Mouse (Mus musculus): ENCODE measurements around the gene Wbp2. TPM values are rescaled to one million over a fixed set of nuclear protein-coding genes. Genes with fewer than 3 reads are reported as not detected.

Wbp2 gene
- polyA plus RNA-seq, 1 experiment from 2014 or later: 63.3 TPM

DNA sequence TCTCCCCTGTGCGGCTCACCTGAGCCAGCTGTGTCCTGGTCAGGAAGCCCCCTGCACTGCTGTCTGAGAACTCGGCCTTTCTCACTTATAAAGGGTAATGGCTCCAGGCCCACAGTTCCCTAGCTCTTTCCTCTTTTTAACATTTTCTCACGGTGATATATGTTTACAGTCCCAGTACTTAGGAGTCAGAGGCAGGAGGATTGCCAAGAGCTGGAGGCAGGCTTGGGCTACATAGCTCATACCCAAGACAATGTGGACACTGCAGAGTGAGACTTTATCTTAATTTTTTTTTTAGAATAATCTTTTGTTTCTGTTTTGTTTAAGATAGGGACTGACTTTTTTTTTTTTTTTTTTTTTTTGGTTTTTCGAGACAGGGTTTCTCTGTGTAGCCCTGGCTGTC is 15.7 kb upstream of the Wbp2 start:
- H3K4me2 ChIP-seq (ENCODE audit: low read depth, low read length): peak overlapping the region; percentile 20
- DNase-seq (no peak), ATAC-seq (no peak)
- H3K9ac ChIP-seq (replicated peaks): peak overlapping the region; percentile 38; the same call in 1 of the 2 replicates
- no peak overlapping the region for H3K4me3 ChIP-seq (ENCODE audit: low read depth, low read length)
- H3K4me1 ChIP-seq (ENCODE audit: insufficient read depth): peaks cover 58% of the 10 kb centered on the region
- peak overlapping the region; percentile 62 for H3K27ac ChIP-seq (ENCODE audit: low read depth)
- 44% methylated on average over 3 of the region's 4 CpGs for WGBS (ENCODE audit: insufficient replicate concordance)
- H3K9me3 ChIP-seq (ENCODE audit: low read length): no peaks in the 10 kb centered on the region
- H3K27me3 ChIP-seq (ENCODE audit: insufficient read depth, low read length): peaks cover 3% of the 10 kb centered on the region; the same call in 1 of the 2 replicates
- 0 out of 2 replicates have a peak, but pooled peaks cover 2% of the 10 kb centered on the region for H3K36me3 ChIP-seq (replicated peaks; ENCODE audit: insufficient read depth, low read length)
- no peak for TF ChIP-seq EP300 (IDR thresholded peaks at IDR 0.05; ENCODE audit: low read depth)
- TF ChIP-seq CTCF (IDR thresholded peaks at IDR 0.05; ENCODE audit: low read depth): no peak

DNA sequence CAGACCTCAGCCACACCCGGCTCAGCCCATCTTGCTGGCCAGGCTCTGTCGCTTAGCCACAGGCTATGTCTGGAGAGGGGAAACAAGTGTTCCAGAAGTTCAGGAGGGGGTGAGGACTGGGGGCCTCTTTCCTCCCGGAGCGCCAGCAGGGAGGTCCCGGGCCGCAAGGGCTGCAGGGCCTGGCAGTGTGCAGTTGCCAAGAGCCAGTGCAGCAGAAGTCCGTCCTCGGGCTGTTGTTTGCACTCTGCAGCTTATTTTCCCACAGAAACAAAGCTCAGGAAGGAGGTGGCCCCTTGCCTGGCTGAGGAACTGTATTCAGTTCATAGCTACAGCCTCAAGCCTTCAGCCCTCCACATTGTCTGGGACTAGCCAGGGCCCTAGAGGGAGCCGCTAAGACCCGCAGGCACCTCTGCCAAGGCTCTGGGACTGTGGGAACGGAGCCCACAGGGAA is 15.2 kb upstream of the Wbp2 start:
- H3K4me1 ChIP-seq (ENCODE audit: insufficient read depth): peaks cover 52% of the 10 kb centered on the region
- peak overlapping the region; percentile 20 for H3K4me2 ChIP-seq (ENCODE audit: low read depth, low read length)
- WGBS (ENCODE audit: insufficient replicate concordance): 25% methylated on average over 11 of the region's 11 CpGs
- 0 out of 2 replicates have a peak, but pooled peaks cover 2% of the 10 kb centered on the region for H3K36me3 ChIP-seq (replicated peaks; ENCODE audit: insufficient read depth, low read length)
- H3K27ac ChIP-seq (ENCODE audit: low read depth): peak overlapping the region; percentile 62
- H3K9ac ChIP-seq (replicated peaks): peak overlapping the region; percentile 38
- ATAC-seq (no peak), DNase-seq (no peak)
- H3K9me3 ChIP-seq (ENCODE audit: low read length): no peaks in the 10 kb centered on the region; the same call in 1 of the 2 replicates
- no peak for TF ChIP-seq CTCF (IDR thresholded peaks at IDR 0.05; ENCODE audit: low read depth)
- TF ChIP-seq EP300 (IDR thresholded peaks at IDR 0.05; ENCODE audit: low read depth): no peak
- H3K27me3 ChIP-seq (ENCODE audit: insufficient read depth, low read length): no peaks in the 10 kb centered on the region
- no peak overlapping the region for H3K4me3 ChIP-seq (ENCODE audit: low read depth, low read length)

DNA sequence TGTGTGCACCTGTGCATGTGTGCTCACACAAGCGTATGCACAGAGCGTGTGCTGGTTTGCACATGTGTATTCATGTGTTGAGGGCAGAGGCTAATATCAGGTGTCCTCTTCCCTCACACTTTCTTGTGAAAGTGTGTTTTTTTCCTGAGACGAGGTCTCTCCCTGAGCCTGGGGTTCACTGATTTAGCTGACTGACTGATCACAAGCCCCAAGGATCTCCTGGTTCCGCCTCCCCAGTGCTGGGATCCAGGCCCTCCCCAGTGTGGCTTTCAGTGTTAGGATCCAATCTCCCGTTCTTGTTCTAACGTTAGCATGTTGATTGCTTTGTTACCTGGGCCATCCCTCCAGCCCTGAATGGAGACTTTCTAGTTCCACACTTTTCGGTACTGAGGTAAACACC is 14.0 kb upstream of the Wbp2 start:
- H3K4me1 ChIP-seq (ENCODE audit: insufficient read depth): peaks cover 45% of the 10 kb centered on the region
- H3K27me3 ChIP-seq (ENCODE audit: insufficient read depth, low read length): no peaks in the 10 kb centered on the region
- no peak overlapping the region for H3K4me2 ChIP-seq (ENCODE audit: low read depth, low read length)
- H3K4me3 ChIP-seq (ENCODE audit: low read depth, low read length): no peak overlapping the region
- no peak for DNase-seq
- H3K27ac ChIP-seq (ENCODE audit: low read depth): no peak overlapping the region
- H3K9ac ChIP-seq (replicated peaks): no peak overlapping the region
- H3K36me3 ChIP-seq (replicated peaks; ENCODE audit: insufficient read depth, low read length): no peaks in the 10 kb centered on the region
- peaks cover 3% of the 10 kb centered on the region for H3K9me3 ChIP-seq (ENCODE audit: low read length)
- no peak for TF ChIP-seq CTCF (IDR thresholded peaks at IDR 0.05; ENCODE audit: low read depth)
- TF ChIP-seq EP300 (IDR thresholded peaks at IDR 0.05; ENCODE audit: low read depth): no peak
- no peak for ATAC-seq
- WGBS (ENCODE audit: insufficient replicate concordance): 74% methylated on average over 7 of the region's 7 CpGs

DNA sequence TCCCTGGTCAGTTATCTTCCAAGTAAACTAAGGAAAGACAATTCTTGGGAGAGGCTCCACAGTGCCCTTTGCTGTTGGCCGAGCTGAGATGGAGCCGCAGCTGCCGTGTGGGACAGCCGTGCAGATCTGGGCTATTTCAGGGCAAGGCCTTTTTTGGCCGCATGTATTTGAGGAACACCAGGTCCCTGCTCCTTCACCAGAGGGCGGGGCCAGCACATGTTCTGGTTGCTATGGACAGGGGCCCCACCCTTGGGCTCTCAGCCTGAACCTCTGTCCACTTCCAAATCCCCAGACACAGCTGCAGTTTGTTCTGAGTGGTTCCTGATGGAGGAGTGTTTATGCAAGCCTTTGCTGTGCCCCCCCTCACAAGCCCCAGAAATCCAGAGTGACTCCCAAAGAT is 13.6 kb upstream of the Wbp2 start:
- 58% methylated on average over 6 of the region's 6 CpGs for WGBS (ENCODE audit: insufficient replicate concordance)
- DNase-seq (peak; percentile 53), ATAC-seq (peak; percentile 26; the same call in 1 of the 2 replicates)
- no peaks in the 10 kb centered on the region for H3K36me3 ChIP-seq (replicated peaks; ENCODE audit: insufficient read depth, low read length)
- no peak overlapping the region for H3K4me3 ChIP-seq (ENCODE audit: low read depth, low read length)
- no peak overlapping the region for H3K4me2 ChIP-seq (ENCODE audit: low read depth, low read length)
- peaks cover 3% of the 10 kb centered on the region for H3K9me3 ChIP-seq (ENCODE audit: low read length)
- peaks cover 45% of the 10 kb centered on the region for H3K4me1 ChIP-seq (ENCODE audit: insufficient read depth)
- no peak overlapping the region for H3K9ac ChIP-seq (replicated peaks)
- H3K27ac ChIP-seq (ENCODE audit: low read depth): no peak overlapping the region
- H3K27me3 ChIP-seq (ENCODE audit: insufficient read depth, low read length): no peaks in the 10 kb centered on the region
- TF ChIP-seq EP300 (IDR thresholded peaks at IDR 0.05; ENCODE audit: low read depth) (no peak), CTCF (IDR thresholded peaks at IDR 0.05; ENCODE audit: low read depth) (no peak)

DNA sequence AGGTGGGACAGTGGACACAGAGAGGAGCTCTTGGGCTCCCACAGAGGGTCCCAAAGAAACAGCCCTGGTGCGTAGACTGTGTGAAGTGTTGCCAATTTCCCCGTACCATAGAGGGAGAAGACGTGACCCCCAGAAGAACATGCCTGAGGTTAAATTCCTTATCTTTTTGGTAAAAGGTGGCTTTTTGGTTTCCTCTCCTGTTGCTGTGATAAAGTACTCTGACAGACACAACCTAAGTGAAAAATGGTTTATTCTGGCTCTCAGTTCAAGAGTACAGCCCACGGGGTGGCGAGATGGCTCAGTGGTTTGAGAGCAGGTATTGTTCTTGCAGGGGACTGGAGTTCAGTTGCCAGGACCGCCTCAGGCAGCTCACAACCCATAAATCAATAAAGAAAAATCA is 12.7 kb upstream of the Wbp2 start:
- Histone ChIP-seq H3K4me1 (ENCODE audit: insufficient read depth) (peaks cover 43% of the 10 kb centered on the region), H3K27me3 (ENCODE audit: insufficient read depth, low read length) (no peaks in the 10 kb centered on the region), H3K4me2 (ENCODE audit: low read depth, low read length) (peak overlapping the region; percentile 8; the same call in 1 of the 2 replicates), H3K36me3 (replicated peaks; ENCODE audit: insufficient read depth, low read length) (no peaks in the 10 kb centered on the region), H3K4me3 (ENCODE audit: low read depth, low read length) (no peak overlapping the region), H3K27ac (ENCODE audit: low read depth) (peak overlapping the region; percentile 76), H3K9me3 (ENCODE audit: low read length) (peaks cover 3% of the 10 kb centered on the region), H3K9ac (replicated peaks) (0 out of 2 replicates have a peak overlapping the region, but pooled peaks have one; percentile 5)
- DNase-seq: no peak
- whole genome bisulfite sequencing (ENCODE audit: insufficient replicate concordance): 59% methylated on average over 6 of the region's 6 CpGs
- ATAC-seq: no peak
- TF ChIP-seq EP300 (IDR thresholded peaks at IDR 0.05; ENCODE audit: low read depth) (no peak), CTCF (IDR thresholded peaks at IDR 0.05; ENCODE audit: low read depth) (no peak)

DNA sequence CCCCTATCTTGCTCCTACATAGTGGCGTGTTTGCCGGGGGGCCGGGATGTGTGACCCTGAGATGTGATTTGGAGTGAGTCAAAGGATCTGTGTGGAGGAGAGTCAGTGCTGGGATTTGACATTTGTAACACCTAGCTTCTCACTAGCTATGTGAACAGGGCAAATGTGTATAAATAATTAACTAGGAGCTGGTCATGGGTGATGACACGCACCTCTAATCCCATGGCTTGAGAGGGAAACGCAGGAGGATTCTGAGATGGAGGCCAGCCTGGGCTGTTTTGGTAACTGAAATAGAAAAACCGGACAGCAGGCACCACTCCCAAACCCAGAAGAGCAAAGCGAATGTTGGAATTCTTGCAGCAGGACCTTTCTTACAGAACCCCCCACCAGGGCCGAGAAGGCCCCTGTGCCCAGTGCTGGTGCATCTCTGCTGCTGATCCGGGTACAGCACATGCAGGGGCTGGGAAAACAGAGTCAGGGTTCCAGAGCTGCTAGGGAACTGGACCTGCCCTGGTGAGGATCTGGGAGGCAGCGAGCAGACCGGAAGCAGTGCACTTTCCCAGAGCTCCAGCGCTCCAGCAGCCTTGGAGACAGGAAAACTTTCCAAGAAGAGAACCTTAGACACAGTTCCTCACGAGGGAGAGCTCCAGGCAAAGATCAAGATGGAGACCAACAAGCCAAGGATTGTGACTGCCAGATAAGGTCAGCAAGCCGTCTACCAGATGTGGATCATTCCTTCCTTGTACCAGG is 12.1 kb upstream of the Wbp2 start:
- TF ChIP-seq CTCF (IDR thresholded peaks at IDR 0.05; ENCODE audit: low read depth) (no peak), EP300 (IDR thresholded peaks at IDR 0.05; ENCODE audit: low read depth) (no peak)
- Histone ChIP-seq H3K4me2 (ENCODE audit: low read depth, low read length) (peak overlapping the region; percentile 8), H3K9ac (replicated peaks) (0 out of 2 replicates have a peak overlapping the region, but pooled peaks have one; percentile 5), H3K4me1 (ENCODE audit: insufficient read depth) (peaks cover 40% of the 10 kb centered on the region), H3K27ac (ENCODE audit: low read depth) (peak overlapping the region; percentile 76), H3K27me3 (ENCODE audit: insufficient read depth, low read length) (no peaks in the 10 kb centered on the region), H3K4me3 (ENCODE audit: low read depth, low read length) (no peak overlapping the region), H3K9me3 (ENCODE audit: low read length) (peaks cover 3% of the 10 kb centered on the region), H3K36me3 (replicated peaks; ENCODE audit: insufficient read depth, low read length) (no peaks in the 10 kb centered on the region)
- 61% methylated on average over 14 of the region's 14 CpGs for WGBS (ENCODE audit: insufficient replicate concordance)
- no peak for DNase-seq
- peak; percentile 65 for ATAC-seq
